Mouse (Mus musculus) olfactory bulb, adult 2 months (tissue): ENCODE data around the gene F13b. TPM values are rescaled to one million over a fixed set of nuclear protein-coding genes. Genes with fewer than 3 reads are reported as not detected.

Source experiments
- H3K27ac ChIP-seq: fragments of 200-500 bp; 2 replicates; pipeline ENCODE4 v1.5.1; 2012; ENCODE audit warnings: low read depth, low read length; ENCODE audit not compliant: insufficient read depth
- H3K4me1 ChIP-seq: fragments of 200-500 bp; 2 replicates; pipeline ENCODE4 v1.6.1; 2012; ENCODE audit warnings: low read length; ENCODE audit not compliant: control insufficient read depth, insufficient read depth
- H3K4me3 ChIP-seq: fragments of 200-500 bp; 2 replicates; pipeline ENCODE4 v1.5.1; 2012; ENCODE audit warnings: mild to moderate bottlenecking, low read depth, low read length, moderate library complexity; ENCODE audit not compliant: insufficient read depth
- CTCF ChIP-seq: fragments of 200-500 bp; IDR thresholded peaks from 2 replicates; pipeline ENCODE4 v1.5.1; 2012; ENCODE audit warnings: low read depth, mild to moderate bottlenecking, low read length, moderate library complexity; ENCODE audit not compliant: insufficient read depth
- POLR2A ChIP-seq: fragments of 200-500 bp; IDR thresholded peaks from 2 replicates; pipeline ENCODE4 v1.6.1; 2012; ENCODE audit warnings: mild to moderate bottlenecking, low read depth, low read length, moderate library complexity; ENCODE audit not compliant: insufficient read depth
- WGBS: fragments of 180-500 bp; shearing (Covaris S2); methylation state at CpG from one replicate; pipeline ENCODE4 v1.1.7; 2018; 5-methylcytosine and 5-hydroxymethylcytosine counted together
- polyA plus RNA-seq: library from polyadenylated mRNA; stranded (reverse); fragments of >200 nt; gene quantifications from 2 replicates; pipeline ENCODE4 v1.2.4, GENCODE M21; 2012; ENCODE audit warnings: low replicate concordance; ENCODE audit not compliant: missing spikeins, insufficient read depth, insufficient read length

The F13b gene
- polyA plus RNA-seq, 1 experiment, result not detected

DNA sequence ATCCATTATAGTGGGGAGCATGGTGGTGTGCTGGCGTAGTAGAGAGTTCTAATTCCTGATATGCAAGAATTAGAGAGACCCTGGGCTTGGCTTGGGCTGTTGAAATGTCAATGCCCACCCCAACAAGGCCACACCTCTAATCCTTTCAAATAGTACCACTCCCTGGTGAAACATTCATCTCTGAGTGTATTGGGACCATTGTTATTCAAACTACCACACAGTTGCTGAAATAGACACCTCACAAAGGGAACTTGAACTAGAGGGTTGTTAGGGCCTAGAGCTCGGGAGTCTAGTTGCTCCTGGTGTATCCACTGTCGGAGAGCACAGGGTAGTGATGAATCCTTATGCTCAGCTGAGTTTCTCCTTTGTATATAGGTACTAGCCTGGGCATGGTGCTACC lies 6.9 kb upstream of the F13b start:
- TF ChIP-seq POLR2A, result no peak
- TF ChIP-seq CTCF, result no peak
- Histone ChIP-seq H3K4me1 (no peaks in the 10 kb centered on the region), H3K27ac (no peak overlapping the region), H3K4me3 (no peak overlapping the region)
- WGBS, result 74% methylated on average over 3 of the region's 3 CpGs

DNA sequence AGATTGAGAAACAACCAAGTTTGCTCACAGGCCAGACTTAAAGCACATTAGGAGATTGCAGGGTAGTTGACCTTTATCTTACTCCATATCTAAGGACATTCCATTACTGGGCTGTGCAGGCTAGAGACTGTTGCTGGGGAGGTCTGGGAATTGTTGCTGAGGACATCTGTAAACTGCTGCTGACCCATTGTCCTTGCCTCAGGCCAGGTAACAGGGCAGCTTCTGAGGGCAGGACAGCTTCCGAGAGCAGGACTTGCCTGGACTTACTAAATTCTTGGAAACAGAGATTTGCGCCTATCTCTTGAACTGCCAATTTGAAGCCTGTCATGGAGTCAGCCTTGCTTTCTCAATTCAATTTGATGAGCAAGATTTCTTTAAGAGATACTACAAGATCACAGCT lies 6.1 kb upstream of the F13b start:
- WGBS, result 100% methylated on average over 2 of the region's 2 CpGs
- TF ChIP-seq POLR2A (no peak), CTCF (no peak)

DNA sequence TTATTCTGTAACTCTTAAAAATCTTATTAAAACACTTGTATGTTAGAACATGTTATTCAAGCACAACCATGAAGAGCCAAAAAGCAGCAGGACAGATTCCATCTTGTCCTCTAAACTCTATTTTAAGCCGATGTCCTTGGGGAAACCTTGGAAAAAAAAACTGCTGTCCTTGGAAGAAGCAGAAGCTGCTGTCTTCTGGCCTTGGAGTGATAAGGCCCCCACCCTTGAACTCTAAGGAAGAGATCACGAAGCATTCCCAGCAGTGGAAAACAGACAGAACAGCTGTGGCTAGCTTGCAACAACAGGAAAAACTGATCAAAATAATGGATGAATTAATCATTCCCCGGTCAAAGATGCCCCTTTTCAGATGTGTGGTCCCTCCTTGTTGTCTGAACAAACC lies 5.3 kb upstream of the F13b start:
- Histone ChIP-seq H3K4me3 (no peak overlapping the region), H3K4me1 (no peaks in the 10 kb centered on the region), H3K27ac (no peak overlapping the region)
- TF ChIP-seq CTCF (no peak), POLR2A (no peak)
- WGBS, result 94% methylated on average over 3 of the region's 3 CpGs

More for the DNA sequence above, 6.1 kb upstream of the F13b start:
- Histone ChIP-seq H3K4me1 (no peaks in the 10 kb centered on the region), H3K27ac (no peak overlapping the region), H3K4me3 (no peak overlapping the region)

DNA sequence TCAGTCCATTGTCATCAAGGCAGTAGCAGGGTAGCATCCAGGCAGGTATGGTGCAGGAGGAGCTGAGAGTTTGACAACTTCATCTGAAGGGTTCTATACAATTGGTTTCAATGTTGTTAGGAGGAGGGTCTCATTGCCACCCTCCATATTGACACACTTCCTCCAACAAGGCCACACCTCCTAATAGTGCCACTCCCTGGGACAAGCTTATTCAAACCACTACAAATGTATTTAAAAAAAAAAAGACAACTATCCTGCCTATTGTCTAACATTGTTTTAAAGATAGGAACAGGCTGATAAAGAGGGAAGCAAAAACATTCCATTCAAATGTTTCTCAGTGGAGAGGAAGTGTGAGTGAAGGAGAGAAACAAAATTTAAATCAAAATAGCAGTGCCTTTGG lies 1.8 kb upstream of the F13b start:
- TF ChIP-seq POLR2A (no peak), CTCF (no peak)
- Histone ChIP-seq H3K4me1 (no peaks in the 10 kb centered on the region), H3K27ac (no peak overlapping the region), H3K4me3 (no peak overlapping the region)

DNA sequence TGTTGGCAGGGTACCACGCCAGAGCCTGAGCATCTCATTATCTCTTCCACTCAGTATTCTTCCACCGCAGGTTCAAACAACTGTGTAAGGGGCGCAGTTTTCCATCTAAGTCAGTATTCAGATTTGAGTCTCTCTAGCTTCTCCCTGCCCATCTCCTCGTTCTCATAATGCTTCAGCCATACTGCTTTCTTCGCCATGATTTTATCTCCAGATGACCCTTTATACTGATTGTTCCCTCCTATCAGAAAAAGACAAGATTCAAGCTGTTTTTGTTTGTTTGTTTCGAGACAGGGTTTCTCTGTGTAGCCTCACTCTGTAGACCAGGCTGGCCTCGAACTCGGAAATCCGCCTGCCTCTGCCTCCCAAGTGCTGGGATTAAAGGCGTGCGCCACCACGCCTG lies 13.1 kb downstream of the F13b start:
- Histone ChIP-seq H3K4me3 (no peak overlapping the region), H3K27ac (no peak overlapping the region), H3K4me1 (no peaks in the 10 kb centered on the region)
- TF ChIP-seq POLR2A (no peak), CTCF (no peak)
- 94% methylated on average over 12 of the region's 12 CpGs for WGBS

DNA sequence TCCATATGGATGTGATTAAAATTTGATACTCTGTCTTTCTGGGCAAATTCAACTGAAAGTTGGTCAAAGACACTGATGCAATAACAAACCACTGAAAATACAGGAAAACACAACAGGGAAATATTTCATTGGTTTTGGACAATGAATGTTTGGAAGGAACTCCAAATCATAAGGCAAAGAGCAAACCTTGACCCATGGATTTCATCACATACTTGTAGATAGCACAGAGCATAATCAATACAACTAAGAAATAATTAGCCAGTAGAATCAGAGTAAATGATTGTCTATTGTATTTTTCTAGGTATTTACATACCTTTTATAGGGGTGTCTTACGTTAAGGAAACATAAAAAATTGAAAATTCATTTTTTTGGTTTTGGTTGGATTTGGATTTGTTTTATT lies 47.0 kb downstream of the F13b start:
- 87% methylated on average over 1 of the region's 1 CpGs for WGBS
- TF ChIP-seq POLR2A (no peak), CTCF (no peak)
- H3K27ac ChIP-seq, result no peak overlapping the region
- no peak overlapping the region for H3K4me3 ChIP-seq
- no peaks in the 10 kb centered on the region for H3K4me1 ChIP-seq

DNA sequence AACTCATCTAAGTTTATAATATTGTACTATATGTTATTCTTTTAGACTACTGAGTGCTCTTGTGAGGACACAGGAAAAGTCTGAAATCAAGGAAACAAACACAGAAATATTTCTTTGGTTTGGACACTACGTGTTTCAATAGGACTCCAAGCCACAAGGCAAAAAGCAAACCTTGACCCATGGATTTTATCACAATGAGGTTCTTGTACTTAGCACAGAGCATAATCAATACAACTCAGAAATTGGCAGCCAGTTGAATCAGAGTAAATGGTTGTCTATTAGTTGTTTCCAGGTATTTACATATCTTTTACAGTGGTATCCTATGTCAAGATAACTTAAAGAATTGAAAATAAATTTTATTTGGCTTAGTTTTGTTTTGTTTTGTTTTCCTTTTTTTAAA lies 49.8 kb downstream of the F13b start:
- 75% methylated on average over 1 of the region's 1 CpGs for WGBS
- no peak overlapping the region for H3K4me3 ChIP-seq
- H3K4me1 ChIP-seq, result no peaks in the 10 kb centered on the region
- TF ChIP-seq POLR2A (no peak), CTCF (no peak)
- no peak overlapping the region for H3K27ac ChIP-seq

DNA sequence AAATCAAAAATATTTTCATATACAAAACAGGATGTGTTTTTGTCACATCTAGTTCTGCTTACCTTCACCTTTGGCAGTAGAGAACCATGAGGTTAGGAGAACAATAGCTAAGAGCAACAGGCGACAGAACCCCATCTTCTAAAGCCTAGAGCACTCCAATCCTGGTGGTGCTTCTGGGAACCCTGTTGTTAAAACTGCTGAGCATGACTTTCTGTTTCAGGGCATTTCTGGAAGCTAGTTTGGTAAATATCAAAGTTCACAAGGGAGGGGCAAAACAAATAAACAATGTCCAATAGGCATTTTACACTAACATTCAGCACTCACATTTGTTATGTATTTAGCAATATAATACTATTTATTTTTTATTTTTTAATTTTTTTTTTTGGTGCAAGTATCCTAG lies 58.5 kb downstream of the F13b start, which contains the start of gene Cfhr1:
TSS of gene Cfhr1 (minus strand) at position 249 of the 400 bp plus-strand sequence.
- TF ChIP-seq POLR2A (no peak), CTCF (no peak)
- 58% methylated on average over 1 of the region's 1 CpGs for WGBS
- Histone ChIP-seq H3K27ac (no peak within 1 kb of the TSS), H3K4me1 (no peaks in the 10 kb centered on the region), H3K4me3 (no peak within 1 kb of the TSS)

Other genes starting within 250 kb of the F13b start
- gene Crb1, start 124.6 kb upstream of the F13b start, polyA plus RNA-seq, result not detected in 2 replicates
- not detected in 2 replicates for gene Zbtb41, start 79.4 kb upstream of the F13b start, polyA plus RNA-seq
- not detected in 2 replicates for gene Aspm, start 46.9 kb upstream of the F13b start, polyA plus RNA-seq
- not detected in 2 replicates for gene Cfhr1, start 58.6 kb downstream of the F13b start, polyA plus RNA-seq